Mouse (Mus musculus): ENCODE measurements around the gene Pdzrn4.

GRCm38 (mm10) chr15:92525416-92525815 lies 128.7 kb downstream of the Pdzrn4 start:
- TF ChIP-seq POLR2A (IDR thresholded peaks at IDR 0.05; ENCODE audit: extremely low read depth, insufficient read depth, low read length) (no peak), CTCF (IDR thresholded peaks at IDR 0.05; ENCODE audit: low read depth, low read length) (no peak)

Measured in liver, adult 2 months (tissue).